Mouse (Mus musculus) hindbrain, embryonic 15.5 days (tissue): ENCODE results near the gene Limch1. TPM values are rescaled to one million over a fixed set of nuclear protein-coding genes. Genes with fewer than 3 reads are reported as not detected.

Experiments used
- ATAC-seq: fragments of 200-750 bp; cut with Nextera tagmentation; 2 replicates; pipeline ENCODE4 v1.8.0; 2017; ENCODE audit warnings: low read depth, moderate number of reproducible peaks, moderate TSS enrichment; ENCODE audit not compliant: low FRiP score
- H3K27ac ChIP-seq: fragments of 300-500 bp; sonication (generic); replicated peaks from 2 replicates; pipeline ENCODE4 v1.5.1; 2015; ENCODE audit warnings: mild to moderate bottlenecking, inconsistent platforms
- H3K27me3 ChIP-seq: fragments of 300-500 bp; sonication (generic); 2 replicates; pipeline ENCODE4 v1.6.1; 2015; ENCODE audit warnings: control low read depth, inconsistent platforms
- H3K36me3 ChIP-seq: fragments of 300-500 bp; sonication (generic); 2 replicates; pipeline ENCODE4 v1.6.1; 2015; ENCODE audit warnings: control low read depth, inconsistent platforms
- H3K4me1 ChIP-seq: fragments of 300-500 bp; sonication (generic); replicated peaks from 2 replicates; pipeline ENCODE4 v1.6.1; 2015; ENCODE audit warnings: control low read depth, inconsistent platforms
- H3K4me2 ChIP-seq: fragments of 300-500 bp; sonication (generic); 2 replicates; pipeline ENCODE4 v1.6.1; 2015; ENCODE audit warnings: moderate library complexity, mild to moderate bottlenecking, inconsistent platforms
- H3K4me3 ChIP-seq: fragments of 300-500 bp; sonication (generic); 2 replicates; pipeline ENCODE4 v1.5.1; 2015; ENCODE audit warnings: mild to moderate bottlenecking, inconsistent platforms
- H3K9ac ChIP-seq: fragments of 300-500 bp; sonication (generic); 2 replicates; pipeline ENCODE4 v1.6.1; 2015; ENCODE audit warnings: inconsistent platforms
- H3K9me3 ChIP-seq: fragments of 300-500 bp; sonication (generic); 2 replicates; pipeline ENCODE4 v1.6.1; 2016; ENCODE audit warnings: control low read depth, inconsistent platforms
- WGBS: fragments of 180-500 bp; shearing (Covaris S2); methylation state at CpG from one replicate; pipeline ENCODE4 v1.1.7; 2015; 5-methylcytosine and 5-hydroxymethylcytosine counted together
- polyA plus RNA-seq: library from polyadenylated mRNA; unstranded; fragments of >200 nt; fragmentation: Nextera tagmentation; extraction: Ambion mirVana; gene quantifications from 2 replicates; pipeline ENCODE4 v1.2.1, GENCODE M21; 2015

Limch1 gene
- polyA plus RNA-seq, 1 experiment from 2014 or later = 49.3 TPM

DNA sequence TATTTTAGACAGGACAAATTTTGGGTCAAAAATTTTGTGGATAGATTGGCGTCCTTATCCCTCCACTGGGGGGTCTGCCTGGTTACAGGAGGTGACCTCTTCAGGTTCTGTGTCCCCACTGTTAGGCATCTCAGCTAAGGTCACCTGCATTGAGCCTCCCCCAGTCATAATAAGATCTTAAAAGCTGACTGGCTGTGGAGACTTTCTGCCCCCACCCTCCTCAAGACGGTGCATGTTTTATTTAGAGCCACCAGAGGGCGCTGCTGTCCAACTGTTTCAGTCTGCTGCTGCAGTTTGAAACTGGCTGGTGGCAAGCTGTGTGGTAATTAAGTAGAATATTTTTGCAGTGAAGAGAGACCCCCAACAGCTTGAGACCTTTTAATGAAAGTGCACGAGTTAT is 302.4 kb downstream of the Limch1 start:
- no peaks in the 10 kb centered on the region for H3K36me3 ChIP-seq
- no peaks in the 10 kb centered on the region for H3K4me1 ChIP-seq
- WGBS = 12% methylated on average over 4 of the region's 4 CpGs
- ATAC-seq = peak; percentile 66
- no peak overlapping the region for H3K4me3 ChIP-seq
- no peaks in the 10 kb centered on the region for H3K9me3 ChIP-seq
- no peak overlapping the region for H3K9ac ChIP-seq
- no peak overlapping the region for H3K4me2 ChIP-seq
- no peaks in the 10 kb centered on the region for H3K27me3 ChIP-seq
- no peak overlapping the region for H3K27ac ChIP-seq

DNA sequence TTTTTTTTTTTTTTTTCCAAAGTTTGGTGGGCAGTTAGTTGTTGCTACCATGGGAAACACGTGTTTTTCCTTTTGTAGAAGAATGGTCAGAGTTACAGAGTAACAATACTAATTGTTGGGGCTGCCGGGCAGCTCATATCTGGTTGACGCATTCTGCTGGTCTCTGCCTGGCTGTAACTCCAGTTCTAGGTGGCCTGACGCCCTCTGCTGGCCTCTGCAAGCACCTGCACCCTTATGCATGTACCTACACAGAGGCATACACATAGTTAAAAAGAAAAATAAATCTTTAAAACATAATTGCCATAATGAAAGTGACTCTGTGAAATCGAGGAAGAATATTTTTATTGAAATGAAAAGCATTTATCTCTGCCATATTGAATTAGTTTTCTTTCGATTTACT is 312.2 kb downstream of the Limch1 start:
- Histone ChIP-seq H3K9ac (no peak overlapping the region), H3K27me3 (no peaks in the 10 kb centered on the region), H3K4me2 (no peak overlapping the region), H3K9me3 (no peaks in the 10 kb centered on the region), H3K27ac (no peak overlapping the region), H3K4me1 (no peaks in the 10 kb centered on the region), H3K4me3 (no peak overlapping the region), H3K36me3 (peaks cover 10% of the 10 kb centered on the region; the same call in 1 of the 2 replicates)
- ATAC-seq = no peak
- WGBS = 87% methylated on average over 6 of the region's 6 CpGs

DNA sequence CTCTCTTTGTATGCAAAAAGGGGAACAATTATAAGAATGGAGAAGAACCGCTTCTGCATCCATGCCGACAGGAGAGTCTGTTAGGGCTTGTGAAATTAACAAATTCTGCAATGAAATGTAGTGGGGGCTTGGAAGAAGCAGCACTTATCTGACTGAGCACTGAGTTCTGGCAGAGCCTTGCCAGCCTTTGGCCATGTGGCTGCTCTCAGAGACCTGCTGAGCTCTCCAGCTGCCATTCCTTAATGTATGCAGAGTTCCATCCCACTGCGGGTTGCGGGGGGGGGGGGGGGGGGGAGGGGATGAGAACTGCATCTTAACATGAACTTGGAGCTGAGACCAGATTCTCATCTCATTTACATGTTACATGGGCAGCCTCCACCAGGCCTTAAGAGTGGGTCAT is 314.9 kb downstream of the Limch1 start:
- peaks cover under 1% of the 10 kb centered on the region; the same call in 1 of the 2 replicates for H3K36me3 ChIP-seq
- 37% methylated on average over 3 of the region's 4 CpGs for WGBS
- no peak for ATAC-seq

DNA sequence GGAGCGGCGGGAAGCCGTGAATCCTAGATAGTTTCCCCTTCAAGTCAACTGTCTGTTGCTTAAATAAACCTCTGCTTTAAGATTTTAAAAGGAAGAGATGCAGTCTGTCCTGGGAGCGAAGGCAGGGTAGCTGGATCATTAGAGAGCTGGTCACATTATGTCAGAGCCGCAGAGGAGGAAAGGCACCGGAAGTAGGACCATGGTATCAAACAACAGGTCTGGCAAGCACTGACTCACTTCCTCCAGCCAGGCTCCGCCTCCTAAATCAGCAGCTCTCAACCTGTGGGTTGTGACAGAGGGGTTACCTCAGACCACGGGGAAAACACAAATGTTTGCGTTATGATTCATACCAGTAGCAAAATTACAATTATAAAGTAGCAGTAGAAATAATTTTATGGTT is 318.0 kb downstream of the Limch1 start:
- Histone ChIP-seq H3K4me2 (no peak overlapping the region), H3K9me3 (no peaks in the 10 kb centered on the region), H3K36me3 (no peaks in the 10 kb centered on the region), H3K9ac (no peak overlapping the region), H3K4me1 (no peaks in the 10 kb centered on the region), H3K27me3 (no peaks in the 10 kb centered on the region), H3K4me3 (no peak overlapping the region), H3K27ac (no peak overlapping the region)
- 90% methylated on average over 9 of the region's 9 CpGs for WGBS
- ATAC-seq = no peak

More for the DNA sequence above, 314.9 kb downstream of the Limch1 start:
- H3K9me3 ChIP-seq = no peaks in the 10 kb centered on the region
- no peaks in the 10 kb centered on the region for H3K4me1 ChIP-seq
- H3K4me2 ChIP-seq = no peak overlapping the region
- no peaks in the 10 kb centered on the region for H3K27me3 ChIP-seq
- no peak overlapping the region for H3K9ac ChIP-seq
- no peak overlapping the region for H3K4me3 ChIP-seq
- no peak overlapping the region for H3K27ac ChIP-seq

DNA sequence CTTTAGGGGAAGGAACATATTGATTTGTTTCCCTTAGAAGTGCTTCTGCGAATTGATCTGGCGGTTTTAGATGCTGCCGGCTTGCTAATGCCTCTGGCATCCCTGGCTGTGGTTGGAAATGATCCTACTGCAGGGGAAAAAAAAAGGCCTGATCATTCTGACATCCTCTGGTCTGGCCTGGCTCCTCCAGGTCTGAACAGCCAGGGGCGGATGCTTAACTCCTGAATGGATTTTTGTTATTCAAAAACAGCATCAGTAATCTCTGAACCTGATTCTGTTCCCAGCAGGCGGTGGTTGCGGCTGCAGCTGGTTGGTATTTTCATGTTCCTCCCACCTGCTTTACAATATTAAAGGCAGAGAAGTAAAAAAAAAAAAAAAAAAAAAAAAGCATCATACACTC is 337.5 kb downstream of the Limch1 start:
- H3K27me3 ChIP-seq = peaks cover 2% of the 10 kb centered on the region; the same call in 1 of the 2 replicates
- no peak overlapping the region for H3K27ac ChIP-seq
- H3K4me1 ChIP-seq = no peaks in the 10 kb centered on the region
- no peak overlapping the region for H3K4me2 ChIP-seq
- no peaks in the 10 kb centered on the region for H3K9me3 ChIP-seq
- ATAC-seq = no peak
- H3K4me3 ChIP-seq = no peak overlapping the region
- no peaks in the 10 kb centered on the region for H3K36me3 ChIP-seq
- 30% methylated on average over 6 of the region's 6 CpGs for WGBS
- H3K9ac ChIP-seq = no peak overlapping the region

DNA sequence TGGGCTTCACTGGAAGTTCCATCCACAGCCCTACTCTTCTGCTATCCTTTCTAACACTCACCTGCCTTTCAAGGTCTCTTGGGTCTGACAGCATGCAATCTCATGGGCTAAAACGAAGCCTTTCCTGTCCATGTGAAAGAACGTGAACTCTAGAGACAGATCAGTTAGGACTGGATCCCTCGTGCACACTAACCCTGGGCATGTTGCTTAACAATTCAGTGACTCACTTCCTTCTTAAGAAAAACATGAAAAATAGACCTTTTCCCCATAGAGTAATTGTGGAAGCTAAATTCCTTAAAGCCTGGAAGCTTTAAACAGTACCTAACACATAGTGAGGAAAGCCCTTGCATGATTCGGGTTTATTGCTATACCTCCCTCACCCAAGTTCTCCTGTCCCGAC is 345.2 kb downstream of the Limch1 start:
- 73% methylated on average over 5 of the region's 5 CpGs for WGBS
- Histone ChIP-seq H3K27me3 (peaks cover 63% of the 10 kb centered on the region), H3K27ac (no peak overlapping the region), H3K9me3 (no peaks in the 10 kb centered on the region), H3K4me2 (no peak overlapping the region), H3K9ac (no peak overlapping the region), H3K4me3 (no peak overlapping the region), H3K36me3 (no peaks in the 10 kb centered on the region), H3K4me1 (no peaks in the 10 kb centered on the region)
- ATAC-seq = no peak

DNA sequence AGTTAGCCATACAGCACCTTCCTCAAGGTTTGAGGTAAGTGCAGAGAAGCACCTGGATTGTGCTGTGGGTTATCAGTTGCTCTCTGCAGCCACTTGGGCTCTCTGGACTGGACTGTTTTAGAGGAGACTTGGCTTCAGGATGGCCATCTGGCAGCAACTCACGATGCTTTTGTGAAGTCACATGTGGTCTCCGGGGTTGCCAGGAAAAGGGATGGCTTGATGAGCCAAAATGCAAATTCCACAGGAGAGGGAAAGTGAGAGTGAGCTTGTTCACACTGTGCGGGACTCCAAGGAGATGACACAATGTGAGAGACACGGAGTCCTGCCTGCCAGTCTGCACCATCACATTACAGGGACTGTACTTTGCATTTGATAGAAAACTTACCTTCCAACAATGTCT is 346.1 kb downstream of the Limch1 start:
- Histone ChIP-seq H3K36me3 (no peaks in the 10 kb centered on the region), H3K27me3 (peaks cover 68% of the 10 kb centered on the region), H3K9me3 (no peaks in the 10 kb centered on the region), H3K9ac (no peak overlapping the region), H3K4me1 (peaks cover 5% of the 10 kb centered on the region; the same call in 1 of the 2 replicates), H3K27ac (no peak overlapping the region), H3K4me2 (no peak overlapping the region), H3K4me3 (no peak overlapping the region)
- 15% methylated on average over 4 of the region's 4 CpGs for WGBS
- ATAC-seq = peak; percentile 84

DNA sequence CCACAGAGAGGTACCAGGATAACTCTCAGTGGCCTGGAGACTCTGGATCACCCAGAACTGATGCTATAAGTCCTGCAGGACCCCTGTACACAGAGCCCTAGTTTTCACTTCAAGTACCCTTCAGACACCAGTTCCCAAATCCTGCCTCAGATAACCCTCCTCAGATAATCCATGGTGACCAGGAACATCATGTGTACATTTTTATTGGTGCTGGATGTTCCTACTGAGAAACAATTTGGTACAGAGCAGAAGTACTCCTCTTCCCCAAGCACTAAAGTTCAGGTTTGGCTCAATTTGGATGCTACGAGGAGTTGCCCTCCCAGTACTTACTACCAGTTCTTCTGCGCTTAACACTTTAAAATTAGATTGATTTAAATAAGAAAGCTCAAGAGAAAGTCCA is 348.4 kb downstream of the Limch1 start:
- no peak overlapping the region for H3K4me3 ChIP-seq
- H3K36me3 ChIP-seq = no peaks in the 10 kb centered on the region
- no peak overlapping the region for H3K9ac ChIP-seq
- no peak overlapping the region for H3K27ac ChIP-seq
- H3K9me3 ChIP-seq = no peaks in the 10 kb centered on the region
- H3K4me1 ChIP-seq = peaks cover 5% of the 10 kb centered on the region; the same call in 1 of the 2 replicates
- no peak for ATAC-seq
- H3K27me3 ChIP-seq = peaks cover 85% of the 10 kb centered on the region
- H3K4me2 ChIP-seq = peak overlapping the region; percentile 21
- 21% methylated on average over 2 of the region's 2 CpGs for WGBS

DNA sequence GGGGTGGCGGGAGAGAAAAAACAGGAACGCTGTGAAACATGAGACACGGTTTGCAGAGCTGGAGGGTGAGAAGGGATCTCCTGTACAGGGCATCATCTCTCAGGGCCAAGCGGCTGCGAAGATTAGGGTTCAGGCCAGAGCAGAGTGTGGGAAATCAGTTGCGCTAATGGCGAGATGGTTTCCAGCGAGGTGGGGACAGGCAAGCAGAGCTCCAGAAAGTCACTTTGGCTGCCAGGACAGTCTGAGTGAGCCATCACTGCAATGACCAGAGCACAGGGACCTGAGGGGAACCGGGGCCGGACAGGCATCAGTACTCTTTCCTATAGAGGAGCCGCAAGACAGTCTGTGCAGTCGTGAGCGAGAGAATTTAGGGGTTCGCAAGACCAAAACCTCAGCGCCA is 349.5 kb downstream of the Limch1 start:
- Histone ChIP-seq H3K36me3 (no peaks in the 10 kb centered on the region), H3K4me1 (peaks cover 5% of the 10 kb centered on the region; the same call in 1 of the 2 replicates), H3K4me2 (peak overlapping the region; percentile 14; the same call in 1 of the 2 replicates), H3K27ac (peak overlapping the region; percentile 42; the same call in 1 of the 2 replicates), H3K9ac (no peak overlapping the region), H3K4me3 (peak overlapping the region; percentile 11), H3K27me3 (peaks cover 88% of the 10 kb centered on the region), H3K9me3 (no peaks in the 10 kb centered on the region)
- ATAC-seq = no peak
- 1% methylated on average over 15 of the region's 15 CpGs for WGBS

DNA sequence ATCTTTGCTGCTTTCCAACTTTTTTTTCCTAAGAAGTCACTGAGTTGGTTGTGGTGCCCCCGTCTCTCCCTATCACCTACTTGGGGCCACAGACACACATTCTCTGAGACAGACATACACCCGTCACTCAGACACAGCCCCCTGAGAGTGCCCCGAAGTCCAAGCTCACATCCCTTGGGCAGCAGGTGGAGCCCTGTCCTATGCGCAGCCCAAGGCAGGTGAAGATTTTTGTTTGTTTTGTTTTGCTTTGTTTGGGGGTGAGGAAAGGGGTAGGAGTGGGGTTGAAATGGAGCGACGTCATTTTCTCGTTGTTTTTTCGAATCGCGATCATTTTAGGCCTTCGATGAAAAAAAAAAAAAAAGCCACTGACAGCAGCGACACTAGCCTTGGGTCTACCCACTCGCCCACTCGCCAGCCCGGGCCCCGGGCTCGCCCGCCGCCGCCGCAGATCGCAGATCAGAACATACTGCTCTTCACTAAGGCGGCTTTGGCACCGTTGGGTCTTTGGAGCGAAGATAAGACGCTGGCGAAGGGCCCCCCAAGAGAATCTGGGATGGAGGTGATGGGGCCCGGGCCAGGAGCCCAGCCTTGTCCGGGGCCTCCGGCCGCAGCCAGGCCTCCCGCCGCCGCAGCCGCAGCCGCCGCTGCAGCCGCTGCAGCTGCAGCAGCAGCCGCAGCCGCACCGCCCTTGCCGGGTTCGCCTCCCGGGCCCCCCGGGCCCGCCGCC is 350.2 kb downstream of the Limch1 start:
- ATAC-seq = no peak
- H3K36me3 ChIP-seq = no peaks in the 10 kb centered on the region
- peaks cover 84% of the 10 kb centered on the region for H3K27me3 ChIP-seq
- under 1% methylated on average over 47 of the region's 47 CpGs for WGBS
- H3K27ac ChIP-seq = 0 out of 2 replicates have a peak overlapping the region, but pooled peaks have one; percentile 34
- peak overlapping the region; percentile 27 for H3K4me3 ChIP-seq
- H3K4me2 ChIP-seq = peak overlapping the region; percentile 40
- H3K9ac ChIP-seq = no peak overlapping the region
- peaks cover 5% of the 10 kb centered on the region; the same call in 1 of the 2 replicates for H3K4me1 ChIP-seq
- H3K9me3 ChIP-seq = no peaks in the 10 kb centered on the region

DNA sequence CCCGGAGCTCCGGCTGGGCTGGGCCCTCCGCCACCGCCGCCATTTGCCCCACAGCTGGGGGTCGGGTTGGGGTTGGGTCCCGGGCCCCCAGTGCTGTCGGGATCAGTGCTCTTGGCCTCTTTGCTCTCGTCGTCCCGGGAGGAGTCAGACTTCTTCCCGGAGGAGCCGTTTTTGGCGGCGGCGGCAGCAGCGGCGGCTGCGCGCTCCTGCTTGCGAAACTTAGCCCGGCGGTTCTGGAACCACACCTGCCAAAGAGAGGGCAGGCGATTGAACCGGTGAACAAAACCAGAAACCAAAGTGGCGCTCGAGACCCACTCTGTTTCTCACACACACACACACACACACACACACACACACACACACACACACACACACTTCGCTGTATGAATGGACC is 350.7 kb downstream of the Limch1 start:
- peaks cover 84% of the 10 kb centered on the region for H3K27me3 ChIP-seq
- ATAC-seq = no peak
- H3K9ac ChIP-seq = no peak overlapping the region
- under 1% methylated on average over 28 of the region's 28 CpGs for WGBS
- H3K27ac ChIP-seq = 0 out of 2 replicates have a peak overlapping the region, but pooled peaks have one; percentile 34
- peak overlapping the region; percentile 40 for H3K4me2 ChIP-seq
- no peaks in the 10 kb centered on the region for H3K9me3 ChIP-seq
- no peaks in the 10 kb centered on the region for H3K36me3 ChIP-seq
- H3K4me1 ChIP-seq = peaks cover 5% of the 10 kb centered on the region; the same call in 1 of the 2 replicates
- peak overlapping the region; percentile 27 for H3K4me3 ChIP-seq

DNA sequence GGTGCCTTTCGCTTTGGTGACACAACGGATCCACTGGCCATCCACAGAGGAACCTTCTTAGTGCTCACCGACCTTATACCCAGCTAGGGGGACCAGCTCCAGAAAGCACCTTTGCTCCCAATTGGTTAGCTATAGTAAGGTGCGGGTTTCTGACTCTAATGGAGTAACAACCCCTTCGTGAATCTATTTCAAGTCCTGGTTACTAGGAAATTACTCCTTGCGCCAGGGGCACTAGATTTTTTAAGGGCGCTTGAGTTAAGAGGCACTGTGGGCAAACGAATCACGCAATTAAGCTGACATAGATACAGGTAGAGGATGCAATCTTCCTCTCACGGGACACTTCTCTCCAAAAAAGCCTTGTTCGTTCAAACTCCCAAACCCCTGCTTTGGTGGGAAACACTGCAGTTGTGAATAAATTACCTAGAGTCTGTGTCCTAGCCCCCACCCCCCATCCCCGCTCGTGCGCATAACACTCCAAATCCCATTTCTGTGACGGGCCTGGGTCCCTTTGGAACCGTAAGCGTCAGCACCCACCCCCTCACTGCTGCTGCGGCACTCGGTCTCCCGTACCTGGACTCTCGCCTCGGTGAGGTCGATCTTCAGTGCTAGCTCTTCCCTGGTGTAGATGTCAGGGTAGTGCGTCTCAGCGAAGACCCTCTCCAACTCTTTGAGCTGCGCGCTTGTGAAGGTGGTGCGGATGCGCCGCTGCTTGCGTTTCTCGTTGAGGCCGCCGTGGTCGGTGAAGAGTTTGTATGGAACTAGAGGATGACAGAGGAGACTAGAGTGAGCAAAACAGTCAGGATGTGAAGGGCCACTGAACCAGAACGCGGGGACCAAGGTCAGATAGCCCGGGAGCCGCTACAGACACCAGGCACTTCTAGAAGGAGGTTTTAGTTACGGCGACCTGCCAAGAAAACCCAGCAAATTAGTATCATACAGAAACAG is 351.8 kb downstream of the Limch1 start:
- 1% methylated on average over 41 of the region's 41 CpGs for WGBS
- ATAC-seq = no peak
- Histone ChIP-seq H3K9me3 (no peaks in the 10 kb centered on the region), H3K36me3 (no peaks in the 10 kb centered on the region), H3K9ac (no peak overlapping the region), H3K4me2 (no peak overlapping the region), H3K4me3 (peak overlapping the region; percentile 22), H3K27me3 (peaks cover 84% of the 10 kb centered on the region), H3K27ac (peak overlapping the region; percentile 45; the same call in 1 of the 2 replicates), H3K4me1 (peaks cover 5% of the 10 kb centered on the region; the same call in 1 of the 2 replicates)
